Mouse (Mus musculus) c-Kit-positive CD71-positive TER-119-positive erythroid progenitor cells, embryonic 14.5 days (primary cell): ENCODE results near the gene Maml2.

Experiments
- DNase-seq: peaks from one replicate; pipeline ENCODE4 v3.0.0-alpha.2; 2013; ENCODE audit warnings: low spot score

Maml2 gene

GRCm38 (mm10) chr9:13297668-13298512, at the start of gene Maml2:
Gene Maml2, plus strand, starts transcription at chr9:13297957.
- peak; percentile 31 for DNase-seq

DNA sequence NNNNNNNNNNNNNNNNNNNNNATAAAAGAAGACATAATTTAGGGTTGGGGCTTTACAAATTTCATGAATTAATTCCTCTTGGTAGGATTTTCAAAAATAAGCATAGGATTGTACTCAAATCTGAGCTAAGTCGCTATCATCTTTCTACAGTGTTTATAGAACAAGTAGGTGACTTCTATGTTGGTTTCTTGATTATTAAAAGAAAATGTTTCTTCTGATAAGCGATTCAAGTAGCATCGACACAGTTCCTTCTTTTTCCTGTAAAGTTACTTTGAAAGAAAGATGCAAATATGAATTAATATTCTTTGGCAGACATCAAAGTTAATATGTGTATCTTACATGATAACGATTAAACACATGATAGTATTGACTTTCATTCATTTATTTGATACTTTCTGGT, 49.7 kb upstream of the Maml2 start:
- DNase-seq, result no peak

DNA sequence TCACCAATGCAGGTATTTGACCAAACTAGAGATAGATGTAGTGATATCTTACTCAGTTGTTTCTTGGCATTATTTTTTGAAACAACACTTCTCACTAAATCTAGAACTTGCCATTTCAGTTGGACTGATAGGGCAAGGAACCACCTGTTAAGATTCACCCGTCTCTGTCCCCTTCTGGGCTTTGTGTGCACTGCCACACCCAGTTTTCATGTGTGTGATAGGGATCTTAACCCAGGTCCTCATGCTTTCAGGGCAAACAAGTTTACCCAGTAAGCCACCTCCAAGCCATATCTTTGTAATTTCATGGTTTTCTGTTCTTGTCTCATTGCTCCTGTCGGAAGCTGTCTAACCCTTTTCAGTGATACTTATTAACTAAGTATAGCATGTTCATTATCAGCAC, 46.5 kb upstream of the Maml2 start:
- no peak for DNase-seq

- DNase-seq, result no peak
Observed at GRCm38 (mm10) chr9:13256726-13257125, 41.0 kb upstream of the Maml2 start.

- no peak for DNase-seq
Observed at GRCm38 (mm10) chr9:13258173-13258572, 39.6 kb upstream of the Maml2 start.

GRCm38 (mm10) chr9:13260980-13261379, 36.8 kb upstream of the Maml2 start:
- no peak for DNase-seq

- DNase-seq, result no peak
Observed at GRCm38 (mm10) chr9:13273219-13273618, 24.5 kb upstream of the Maml2 start.

DNA sequence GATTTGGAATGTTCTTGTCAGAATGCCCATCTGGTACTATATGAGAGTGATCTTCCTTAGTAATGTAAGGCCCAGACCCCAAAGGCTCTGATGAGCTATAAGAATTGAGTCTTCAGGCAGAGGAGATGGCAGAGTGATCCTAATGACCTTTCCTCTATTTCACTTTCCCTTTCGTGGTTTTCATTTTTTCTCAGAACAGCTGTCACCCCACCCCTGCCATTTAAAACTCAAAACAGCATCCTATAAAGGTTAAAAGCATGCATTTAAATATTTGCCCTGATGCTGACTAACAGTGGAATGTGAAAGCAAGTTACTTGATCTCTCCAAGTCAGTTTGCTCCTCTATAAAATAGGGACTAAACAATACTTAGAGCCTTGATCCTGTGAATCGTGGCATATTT, 10.3 kb upstream of the Maml2 start:
- no peak for DNase-seq

DNA sequence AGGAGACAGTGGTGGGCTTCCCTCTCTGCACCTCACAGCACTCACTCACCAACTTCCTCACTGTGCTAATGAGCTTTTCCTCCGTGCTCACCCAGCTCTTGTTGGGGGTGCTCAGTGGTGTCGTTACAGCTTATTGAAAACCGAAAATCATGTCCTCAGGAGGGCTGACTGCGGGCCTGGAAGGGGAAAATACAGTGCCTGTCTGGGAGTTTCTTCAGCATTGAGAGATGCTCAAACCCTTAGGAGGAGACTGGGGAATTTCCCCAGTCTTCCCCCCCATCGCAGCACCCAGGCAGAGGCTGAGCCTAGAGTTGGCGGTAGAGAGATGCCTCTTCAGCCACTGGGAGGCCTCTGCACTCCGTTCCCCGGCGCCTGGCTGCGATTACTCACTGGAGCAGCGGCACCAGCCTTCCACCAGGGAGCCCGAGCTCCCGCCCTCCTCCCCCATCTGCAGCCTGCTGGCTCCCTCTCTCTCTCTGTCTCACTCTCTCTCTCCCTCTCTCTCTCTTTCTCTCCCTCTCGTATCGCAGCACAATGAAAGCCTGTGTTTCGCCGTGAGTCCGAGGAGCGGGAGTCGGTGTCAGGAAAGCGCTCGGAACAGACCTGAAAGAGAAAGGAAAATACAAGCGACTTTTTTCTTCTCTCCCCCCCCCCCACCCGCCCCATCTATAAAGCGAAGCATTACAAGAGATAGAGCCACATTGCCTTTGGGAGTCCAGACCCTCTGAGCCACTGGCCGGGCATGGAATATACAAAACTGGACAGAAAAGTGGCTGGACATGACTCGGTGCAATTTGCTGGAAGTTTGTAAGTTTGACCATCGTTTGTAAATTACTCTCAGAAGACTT, 1.3 kb upstream of the Maml2 start:
- peak; percentile 68 for DNase-seq

GRCm38 (mm10) chr9:13297122-13297667, 562 bp upstream of the Maml2 start:
- DNase-seq, result peak; percentile 26

DNA sequence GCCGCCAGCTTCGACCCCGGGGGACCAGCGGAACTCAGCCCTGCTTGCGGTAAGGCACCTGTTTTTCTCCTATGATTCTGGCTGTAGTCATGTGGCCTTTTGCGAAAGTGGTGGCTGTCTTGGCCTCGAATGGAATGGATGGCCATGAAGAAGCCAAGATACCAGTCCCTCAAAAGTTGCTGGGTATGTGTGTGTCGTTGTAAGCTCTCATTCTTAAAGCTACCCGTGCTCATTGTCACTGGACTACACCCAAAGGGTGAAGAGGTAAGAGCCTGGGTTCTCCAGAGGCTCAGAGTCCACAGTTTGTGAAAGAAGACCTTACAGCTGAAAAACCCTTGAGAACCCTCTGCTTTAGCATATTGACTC, 739 bp downstream of the Maml2 start:
- peak; percentile 4 for DNase-seq

DNA sequence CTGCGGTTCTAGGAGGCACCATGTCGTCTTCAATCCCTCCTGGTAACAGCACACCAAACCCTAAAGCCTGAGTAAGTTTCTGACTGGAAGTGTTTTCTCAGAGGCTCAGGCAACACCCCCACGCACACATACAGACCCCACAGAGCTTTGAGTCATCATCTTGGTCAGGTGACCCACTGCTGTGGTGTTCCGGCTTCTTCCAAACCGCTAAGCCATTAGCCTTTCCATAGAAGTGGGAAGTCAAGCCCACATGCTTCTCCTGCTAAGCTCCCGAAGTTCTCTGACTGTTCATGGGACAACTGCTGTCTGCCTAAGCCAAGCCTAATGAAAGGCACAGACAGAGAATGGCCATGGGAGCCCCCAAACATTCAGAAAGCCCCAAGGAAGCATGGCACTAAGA, 1.4 kb downstream of the Maml2 start:
- no peak for DNase-seq

GRCm38 (mm10) chr9:13300041-13300441, 2.3 kb downstream of the Maml2 start:
- no peak for DNase-seq

- no peak for DNase-seq
Observed at GRCm38 (mm10) chr9:13300891-13301782, 3.4 kb downstream of the Maml2 start.

DNA sequence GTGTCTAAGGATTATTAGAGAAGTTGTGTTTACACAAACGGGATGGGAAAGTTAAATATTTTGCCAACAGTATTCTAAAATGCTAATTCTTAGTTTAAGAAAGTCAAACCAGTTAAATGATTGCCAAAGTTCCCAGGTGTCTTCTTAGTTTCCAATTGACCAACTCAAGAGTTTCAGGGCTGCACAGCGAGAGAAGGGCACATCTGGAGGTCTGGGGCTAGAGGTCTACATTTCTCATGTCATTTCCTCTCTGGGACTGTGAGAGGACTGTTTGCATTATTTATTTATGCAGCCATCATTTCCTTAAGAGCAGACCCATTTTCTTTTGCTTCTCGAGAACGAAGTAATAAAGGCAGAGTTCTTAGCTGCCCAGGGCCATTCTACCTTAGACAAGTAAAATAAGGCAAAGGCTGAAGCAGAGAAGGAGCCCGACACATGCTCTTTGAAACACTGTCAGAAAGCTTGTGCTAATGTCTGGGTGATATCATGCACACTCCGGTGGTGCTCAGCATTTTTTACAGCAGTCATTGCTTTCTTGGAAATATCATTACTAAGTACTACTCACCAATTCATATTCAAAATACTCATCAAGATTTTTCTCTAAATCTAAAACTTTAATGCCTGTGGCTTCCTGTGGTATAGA, 4.5 kb downstream of the Maml2 start:
- no peak for DNase-seq

DNA sequence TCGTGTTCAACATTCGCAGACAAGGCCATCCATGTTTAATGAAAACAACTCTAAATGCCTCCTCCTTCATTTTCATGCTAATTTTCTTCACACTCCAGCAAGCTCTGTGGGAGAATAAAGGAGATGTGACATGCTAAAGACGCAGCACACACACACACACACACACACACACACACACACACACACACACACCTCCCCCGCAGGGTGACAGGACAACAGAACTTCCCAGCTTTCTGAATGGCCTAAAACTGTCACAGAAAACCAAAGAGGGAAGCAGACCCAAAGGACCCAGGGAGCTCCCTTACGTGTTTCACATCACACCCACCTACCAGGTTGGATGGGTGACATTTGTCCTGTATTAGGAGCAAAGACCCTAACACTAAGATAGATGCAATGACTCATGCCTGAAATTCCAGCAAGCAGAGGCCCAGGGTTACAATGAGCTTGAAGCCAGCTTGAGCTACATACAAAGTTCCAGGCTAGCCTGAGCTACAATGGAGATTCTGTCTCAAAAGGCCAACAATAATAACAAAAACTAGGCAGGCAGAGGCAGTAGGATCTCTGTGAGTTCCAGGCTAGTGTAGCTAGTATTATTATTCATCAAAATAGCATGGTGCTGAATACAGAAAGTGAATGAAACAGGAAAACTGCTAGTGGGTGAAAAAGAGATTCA, 5.5 kb downstream of the Maml2 start:
- no peak for DNase-seq

- DNase-seq, result no peak
Observed at GRCm38 (mm10) chr9:13303976-13304375, 6.2 kb downstream of the Maml2 start.

DNA sequence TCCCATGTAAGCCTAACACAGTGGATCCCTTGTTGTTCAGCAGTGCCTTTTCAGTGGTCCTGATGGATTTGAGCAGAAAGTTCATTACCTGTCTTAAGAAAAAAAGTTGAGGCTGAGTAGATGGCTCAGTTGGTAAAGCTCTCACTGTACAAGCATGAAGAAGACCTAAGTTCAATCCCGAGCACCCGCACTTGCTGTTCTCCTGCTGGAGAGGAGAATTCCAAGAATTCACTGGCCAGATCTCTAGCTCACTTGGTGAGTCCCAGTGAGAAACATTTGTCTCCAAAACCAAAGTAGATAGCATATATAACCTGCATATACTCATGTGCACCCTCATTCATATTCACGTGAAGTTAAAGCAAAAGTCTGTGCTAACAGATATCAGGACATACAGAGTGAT, 8.7 kb downstream of the Maml2 start:
- no peak for DNase-seq

DNA sequence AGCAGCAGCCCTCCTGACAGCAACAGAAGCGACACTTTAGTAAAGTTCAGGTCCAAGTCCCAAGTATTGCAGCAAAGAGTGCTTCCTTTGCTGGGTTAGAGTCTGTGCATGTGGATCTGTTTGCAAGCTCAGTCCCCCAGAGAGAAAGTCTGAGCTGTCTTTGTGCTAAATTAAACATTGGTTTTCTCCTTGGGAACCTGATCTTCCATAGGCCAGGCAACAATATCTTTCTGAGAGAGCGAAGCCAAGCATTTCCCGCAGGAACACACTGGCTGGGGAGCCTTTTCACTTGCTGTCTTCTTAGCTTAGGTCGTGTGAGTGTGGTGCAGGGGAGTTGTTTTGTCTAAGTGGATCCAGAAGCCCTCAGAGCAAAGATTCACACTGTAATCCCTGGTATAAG, 9.5 kb downstream of the Maml2 start:
- no peak for DNase-seq

- no peak for DNase-seq
Observed at GRCm38 (mm10) chr9:13308718-13309117, 11.0 kb downstream of the Maml2 start.

DNA sequence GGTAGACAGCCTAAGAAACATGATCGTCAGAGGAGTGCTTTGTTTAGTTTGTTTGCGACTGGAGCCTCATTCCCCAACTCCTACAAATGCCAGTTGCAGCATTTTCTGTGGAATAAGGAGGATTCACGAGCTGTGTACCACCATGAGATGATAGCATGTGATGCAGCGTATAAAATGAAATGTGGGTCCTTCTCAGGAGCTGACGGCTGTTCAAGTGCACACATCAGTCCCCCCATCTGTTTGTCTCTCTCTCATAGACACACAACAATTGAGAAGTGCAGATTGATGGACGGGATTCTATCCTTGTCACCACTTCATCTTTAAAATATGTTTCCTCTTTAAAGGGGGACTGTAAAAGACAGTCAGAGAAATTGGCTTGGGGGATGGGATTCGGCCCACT, 12.1 kb downstream of the Maml2 start:
- no peak for DNase-seq
